Mouse (Mus musculus): ENCODE measurements around the gene Mfsd11. TPM values are rescaled to one million over a fixed set of nuclear protein-coding genes. Genes with fewer than 3 reads are reported as not detected.
A peak's percentile ranks its signal among the peaks of the same experiment; 100 is the strongest.
"Not testable (repeated sequence)": the region's sequence is repeated elsewhere in the genome, so short reads cannot be mapped to it uniquely, and the experiment has no call there.

The Mfsd11 gene
- polyA plus RNA-seq, 1 experiment from 2014 or later: 51.5 TPM

DNA sequence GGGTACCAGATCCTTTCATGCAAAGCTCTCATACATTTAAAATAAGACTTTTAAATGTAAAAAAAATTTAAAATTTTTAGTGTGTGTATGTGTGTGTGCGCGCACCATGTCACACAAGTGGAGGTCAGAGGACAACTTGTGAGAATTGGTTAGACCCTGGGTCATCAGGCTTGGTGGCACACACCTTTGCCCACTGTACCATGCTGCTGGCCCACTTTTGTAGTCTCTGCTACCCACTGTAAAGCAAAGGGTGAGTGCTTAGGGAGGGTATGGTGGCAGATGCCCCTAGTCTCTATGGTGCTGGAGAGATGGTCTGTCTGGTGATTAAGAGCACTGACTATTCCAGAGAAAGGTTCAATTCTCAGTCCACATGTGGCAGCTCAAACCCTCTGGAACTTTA, 29.0 kb upstream of the Mfsd11 start:
- peaks cover 31% of the 10 kb centered on the region for H3K4me1 ChIP-seq
- ATAC-seq (replicated peaks): no peak
- H3K4me3 ChIP-seq: no peak overlapping the region
- H3K9me3 ChIP-seq: no peaks in the 10 kb centered on the region
- no peaks in the 10 kb centered on the region for H3K36me3 ChIP-seq (replicated peaks)
- H3K4me2 ChIP-seq: no peak overlapping the region
- WGBS: 95% methylated on average over 2 of the region's 2 CpGs
- H3K27me3 ChIP-seq (replicated peaks): no peaks in the 10 kb centered on the region
- H3K9ac ChIP-seq: no peak overlapping the region
- H3K27ac ChIP-seq: no peak overlapping the region

DNA sequence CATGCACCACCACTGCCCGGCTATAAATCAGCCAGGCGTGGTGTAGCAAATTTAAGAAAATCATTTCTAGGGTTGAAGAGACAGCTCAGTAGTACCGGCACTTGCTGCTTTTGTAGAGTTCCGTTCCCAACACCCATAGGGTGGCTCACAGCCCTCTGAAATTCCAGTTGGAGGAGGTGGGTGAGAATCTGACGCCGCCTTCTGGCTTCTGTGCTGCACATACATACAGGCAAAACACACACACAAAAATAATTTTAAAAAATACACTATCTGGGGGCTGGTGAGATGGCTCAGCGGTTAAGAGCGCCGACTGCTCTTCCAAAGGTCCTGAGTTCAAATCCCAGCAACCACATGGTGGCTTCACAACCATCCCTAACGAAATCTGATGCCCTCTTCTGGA, 28.4 kb upstream of the Mfsd11 start:
- H3K36me3 ChIP-seq (replicated peaks); H3K4me3 ChIP-seq; H3K27ac ChIP-seq; H3K9ac ChIP-seq; ATAC-seq (replicated peaks); H3K4me2 ChIP-seq; H3K27me3 ChIP-seq (replicated peaks); H3K9me3 ChIP-seq: not testable (repeated sequence)
- WGBS: 95% methylated on average over 10 of the region's 10 CpGs
- peaks cover 34% of the 10 kb centered on the region for H3K4me1 ChIP-seq

DNA sequence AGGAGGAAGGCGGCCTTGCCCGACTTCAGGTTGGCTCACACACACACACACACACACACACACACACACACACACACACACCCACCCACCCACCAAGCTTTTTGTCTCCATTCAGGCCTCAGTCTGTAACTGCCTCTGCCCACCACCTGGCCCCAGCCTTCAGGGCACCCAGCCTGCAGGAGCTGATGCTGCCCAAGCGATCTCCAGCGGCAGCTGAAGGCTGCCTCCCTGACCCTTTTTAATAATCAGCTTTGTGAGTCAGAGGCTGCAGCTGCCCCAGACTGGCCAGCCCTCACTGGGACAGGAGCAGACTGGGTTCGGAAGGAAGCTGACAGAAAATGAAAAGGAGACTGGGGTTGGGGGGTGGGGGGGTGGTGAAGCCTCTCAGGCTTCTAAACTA, 27.0 kb upstream of the Mfsd11 start:
- no peaks in the 10 kb centered on the region for H3K36me3 ChIP-seq (replicated peaks)
- WGBS: 29% methylated on average over 5 of the region's 5 CpGs
- peak overlapping the region; percentile 5; the same call in 1 of the 2 replicates for H3K4me2 ChIP-seq

DNA sequence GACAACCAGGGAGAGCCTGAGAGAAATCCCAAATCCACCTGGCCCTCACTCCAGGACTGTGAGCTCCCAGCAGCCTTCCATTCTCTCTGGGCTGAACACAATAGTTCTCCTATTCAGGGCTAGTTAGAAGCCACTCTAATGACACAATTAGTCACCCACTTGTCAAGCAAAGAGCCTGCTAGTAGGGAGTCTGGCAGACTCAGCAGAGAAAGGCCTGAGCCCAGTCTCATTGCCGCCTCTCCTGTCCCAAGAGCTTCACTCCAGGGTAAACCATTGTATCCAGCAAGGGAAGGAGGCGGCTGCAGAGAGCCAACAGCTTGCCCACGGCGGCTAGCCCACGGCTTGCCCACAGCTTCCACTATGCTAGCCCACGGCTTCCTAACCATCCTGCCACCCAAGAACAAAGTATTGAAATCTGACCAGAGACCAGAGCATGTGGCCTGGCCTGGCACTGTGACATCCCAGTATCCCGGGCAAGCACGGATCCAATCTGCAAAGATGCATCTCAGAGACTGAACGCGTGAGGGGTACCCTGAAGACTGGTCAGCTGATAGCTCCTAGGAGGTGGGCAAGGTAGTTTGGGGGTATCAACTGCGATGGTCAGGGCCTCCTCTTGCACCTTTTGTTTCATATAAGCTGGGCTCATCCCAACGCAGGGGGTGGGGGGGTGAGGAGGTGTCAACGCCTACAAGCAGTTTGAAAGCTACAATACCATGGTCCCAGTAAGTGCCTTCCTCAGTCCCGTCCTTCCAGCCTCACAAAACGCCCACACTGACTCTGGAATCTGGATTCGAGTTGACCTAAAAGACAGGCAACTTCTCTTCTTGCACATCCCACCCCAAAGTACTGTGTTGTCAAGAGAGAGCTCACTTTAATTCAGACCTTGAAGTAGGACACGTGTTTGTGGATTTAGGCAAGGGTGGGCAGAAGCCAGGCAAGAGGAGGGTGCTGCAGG, 25.4 kb upstream of the Mfsd11 start:
- no peaks in the 10 kb centered on the region for H3K36me3 ChIP-seq (replicated peaks)
- H3K4me1 ChIP-seq: peaks cover 34% of the 10 kb centered on the region
- H3K27ac ChIP-seq: peak overlapping the region; percentile 31; the same call in 1 of the 2 replicates
- H3K27me3 ChIP-seq (replicated peaks): no peaks in the 10 kb centered on the region
- H3K9me3 ChIP-seq: no peaks in the 10 kb centered on the region
- no peak for ATAC-seq (replicated peaks)
- H3K4me2 ChIP-seq: peak overlapping the region; percentile 86
- 13% methylated on average over 17 of the region's 17 CpGs for WGBS
- H3K4me3 ChIP-seq: peak overlapping the region; percentile 47
- H3K9ac ChIP-seq: peak overlapping the region; percentile 68

More for the DNA sequence above, 27.0 kb upstream of the Mfsd11 start:
- no peak overlapping the region for H3K9ac ChIP-seq
- peaks cover 34% of the 10 kb centered on the region for H3K4me1 ChIP-seq
- H3K4me3 ChIP-seq: no peak overlapping the region
- H3K27ac ChIP-seq: peak overlapping the region; percentile 31; the same call in 1 of the 2 replicates
- no peak for ATAC-seq (replicated peaks)
- no peaks in the 10 kb centered on the region for H3K27me3 ChIP-seq (replicated peaks)
- H3K9me3 ChIP-seq: no peaks in the 10 kb centered on the region

DNA sequence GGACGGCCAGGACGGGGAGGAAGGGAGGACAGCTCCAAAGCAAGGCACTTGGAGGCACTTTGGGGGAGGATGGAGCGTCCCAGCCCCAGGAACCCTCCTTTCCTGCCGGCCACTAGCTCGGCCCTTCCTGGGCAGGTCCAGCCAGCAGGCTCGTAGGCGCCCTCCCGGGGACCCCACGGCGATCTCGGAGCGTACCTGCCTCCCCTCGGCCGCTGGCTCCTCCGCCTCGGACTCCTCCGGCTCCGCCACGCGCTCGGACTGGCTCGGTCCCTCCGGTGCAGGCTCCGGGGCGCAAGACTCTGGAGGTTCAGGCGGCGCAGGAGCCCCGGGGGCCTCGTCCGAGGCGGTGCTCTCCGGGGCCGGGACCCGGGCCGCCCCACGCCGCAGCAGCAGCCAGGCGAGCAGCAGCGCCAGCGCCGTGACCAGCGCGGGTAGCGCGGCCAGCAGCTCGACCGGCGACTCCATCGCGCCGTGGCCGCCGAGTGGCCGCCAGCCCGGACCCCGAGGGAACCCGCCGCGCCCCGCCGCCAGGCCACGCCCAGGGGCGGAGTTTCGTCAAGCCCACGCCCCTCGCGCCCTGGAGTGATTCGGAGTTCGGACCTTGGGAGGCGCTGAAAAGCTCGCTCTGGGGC, 24.6 kb upstream of the Mfsd11 start, which contains the start of gene Mxra7:
Gene Mxra7 (minus strand): TSS at position 513 of the 632 bp plus-strand sequence.
- no peaks in the 10 kb centered on the region for H3K9me3 ChIP-seq
- peak within 1 kb of the TSS; percentile 47 for H3K4me3 ChIP-seq
- H3K4me2 ChIP-seq: peak within 1 kb of the TSS; percentile 86
- peak within 1 kb of the TSS; percentile 68 for H3K9ac ChIP-seq
- peak within 1 kb of the TSS; percentile 31; the same call in 1 of the 2 replicates for H3K27ac ChIP-seq
- H3K27me3 ChIP-seq (replicated peaks): no peaks in the 10 kb centered on the region
- peak; percentile 37; the same call in 1 of the 2 replicates for ATAC-seq (replicated peaks)
- peaks cover 32% of the 10 kb centered on the region for H3K4me1 ChIP-seq
- no peaks in the 10 kb centered on the region for H3K36me3 ChIP-seq (replicated peaks)
- under 1% methylated on average over 69 of the region's 71 CpGs for WGBS

DNA sequence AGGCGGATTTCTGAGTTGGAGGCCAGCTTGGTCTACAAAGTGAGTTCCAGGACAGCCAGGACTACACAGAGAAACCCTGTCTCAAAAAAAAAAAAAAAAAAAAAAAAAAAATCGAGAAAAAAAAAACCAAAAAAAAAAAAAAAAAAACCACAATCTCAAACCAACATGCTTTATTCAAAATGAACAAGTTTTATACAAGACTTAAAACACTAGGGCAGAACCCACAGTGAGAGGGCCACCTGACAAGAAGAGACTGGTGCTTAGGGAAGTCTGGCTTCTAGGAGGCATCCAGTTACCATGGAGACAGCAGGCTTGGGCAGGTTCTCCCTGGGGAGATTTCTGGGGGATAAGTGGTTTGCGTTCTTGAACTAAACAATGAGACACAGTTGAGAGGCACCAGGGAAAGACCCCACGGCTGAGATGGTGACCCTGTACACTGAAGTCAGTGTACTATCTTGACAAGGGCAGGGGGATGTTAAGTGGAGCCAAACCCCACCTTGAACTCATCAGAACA, 20.0 kb upstream of the Mfsd11 start:
- WGBS: 24% methylated on average over 4 of the region's 4 CpGs
- no peak for ATAC-seq (replicated peaks)
- Histone ChIP-seq H3K4me1 (peaks cover 15% of the 10 kb centered on the region), H3K27ac (peak overlapping the region; percentile 10; the same call in 1 of the 2 replicates), H3K9me3 (no peaks in the 10 kb centered on the region), H3K9ac (no peak overlapping the region), H3K4me3 (no peak overlapping the region), H3K27me3 (replicated peaks) (no peaks in the 10 kb centered on the region), H3K4me2 (no peak overlapping the region), H3K36me3 (replicated peaks) (peaks cover 29% of the 10 kb centered on the region)

DNA sequence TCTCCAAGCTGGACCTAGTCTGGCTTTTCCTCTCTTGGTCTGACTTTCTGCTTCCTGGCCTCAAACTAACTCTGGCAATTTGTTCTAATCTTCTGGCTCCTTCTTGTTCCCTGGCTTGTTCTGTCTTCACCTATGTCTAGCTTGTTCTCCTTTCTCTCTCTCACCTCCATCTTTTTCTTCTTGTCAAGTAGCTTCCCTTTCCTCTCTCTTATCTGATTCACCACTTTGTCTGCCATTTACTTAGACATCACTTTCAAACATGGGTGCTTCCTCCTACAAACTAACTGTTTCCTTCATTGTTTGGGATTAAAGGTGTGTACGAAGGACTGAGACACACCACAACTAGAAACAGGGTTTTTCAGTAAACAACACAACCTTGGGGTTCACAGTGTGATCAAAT, 17.3 kb upstream of the Mfsd11 start:
- 96% methylated on average over 1 of the region's 1 CpGs for WGBS
- H3K36me3 ChIP-seq (replicated peaks): peaks cover 47% of the 10 kb centered on the region

DNA sequence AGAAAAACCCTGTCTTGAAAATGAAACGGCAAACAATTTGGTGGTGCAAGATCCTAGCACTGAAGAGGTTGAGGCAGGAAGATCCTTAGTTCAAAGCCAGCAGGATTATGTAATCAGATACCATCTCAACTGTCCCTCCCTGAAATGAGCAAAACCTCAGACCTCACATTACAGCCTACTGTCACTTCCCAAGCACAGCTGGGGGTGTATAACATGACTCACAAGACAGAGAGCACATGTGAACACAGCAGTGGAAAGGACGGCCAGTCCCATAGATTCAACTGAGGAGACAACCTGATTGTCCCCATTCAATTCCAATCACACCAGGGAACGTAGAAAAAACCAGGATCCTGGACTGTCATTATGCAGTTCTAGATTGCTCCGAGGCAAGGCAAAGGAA, 16.0 kb upstream of the Mfsd11 start:
- no peak overlapping the region for H3K27ac ChIP-seq
- no peaks in the 10 kb centered on the region for H3K27me3 ChIP-seq (replicated peaks)
- 93% methylated on average over 4 of the region's 4 CpGs for WGBS
- ATAC-seq (replicated peaks): no peak
- no peak overlapping the region for H3K4me2 ChIP-seq
- peaks cover 28% of the 10 kb centered on the region for H3K4me1 ChIP-seq
- no peaks in the 10 kb centered on the region for H3K9me3 ChIP-seq
- H3K9ac ChIP-seq: no peak overlapping the region
- H3K36me3 ChIP-seq (replicated peaks): peaks cover 56% of the 10 kb centered on the region
- no peak overlapping the region for H3K4me3 ChIP-seq

More for the DNA sequence above, 17.3 kb upstream of the Mfsd11 start:
- Histone ChIP-seq H3K27me3 (replicated peaks) (no peaks in the 10 kb centered on the region), H3K9me3 (no peaks in the 10 kb centered on the region), H3K9ac (no peak overlapping the region), H3K4me3 (no peak overlapping the region), H3K27ac (no peak overlapping the region), H3K4me1 (peaks cover 15% of the 10 kb centered on the region), H3K4me2 (no peak overlapping the region)
- no peak for ATAC-seq (replicated peaks)

DNA sequence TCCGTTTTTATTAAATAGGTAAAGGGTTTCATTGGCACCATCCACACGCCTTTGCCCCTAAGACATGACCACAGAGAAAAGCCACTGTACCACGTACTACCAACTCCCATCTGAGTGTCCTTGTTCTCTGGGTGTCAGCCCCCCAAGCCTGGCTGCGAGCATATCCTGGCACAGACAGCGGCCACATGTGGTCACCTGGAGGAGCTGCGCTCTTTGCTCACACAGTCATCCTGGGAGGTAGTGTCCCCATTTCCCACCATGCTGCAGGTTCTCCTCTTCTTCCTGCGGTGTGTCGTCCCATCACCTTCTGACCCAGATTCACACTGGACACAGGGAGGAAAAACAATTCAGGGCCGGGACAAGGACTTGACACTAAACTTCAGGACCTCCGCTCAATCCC, 14.8 kb upstream of the Mfsd11 start:
- Histone ChIP-seq H3K4me3 (no peak overlapping the region), H3K9me3 (no peaks in the 10 kb centered on the region), H3K4me1 (peaks cover 36% of the 10 kb centered on the region), H3K4me2 (no peak overlapping the region), H3K9ac (no peak overlapping the region), H3K27ac (no peak overlapping the region), H3K27me3 (replicated peaks) (no peaks in the 10 kb centered on the region), H3K36me3 (replicated peaks) (peaks cover 56% of the 10 kb centered on the region)
- ATAC-seq (replicated peaks): no peak
- 92% methylated on average over 10 of the region's 10 CpGs for WGBS

DNA sequence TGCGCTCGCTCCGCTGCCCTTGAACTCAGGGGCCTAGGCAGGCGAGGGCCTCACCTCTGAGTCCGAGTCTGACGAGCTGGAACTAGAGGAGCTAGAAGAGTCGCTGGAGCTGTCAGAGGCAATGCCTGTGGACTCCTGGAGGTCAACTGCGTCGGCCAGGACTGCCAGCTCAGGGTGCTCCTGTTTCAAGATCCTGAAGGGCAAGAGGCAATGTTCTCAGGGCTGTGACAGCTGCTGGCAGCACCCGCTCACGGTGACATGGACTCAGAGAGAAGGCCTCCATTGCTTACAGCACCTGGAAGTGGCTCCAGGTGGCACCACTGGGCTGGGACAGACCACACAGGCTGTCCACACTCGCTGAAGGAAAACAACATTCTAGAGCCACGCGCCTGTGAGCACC, 13.3 kb upstream of the Mfsd11 start:
- Histone ChIP-seq H3K9ac (no peak overlapping the region; the same call in 1 of the 2 replicates), H3K27ac (no peak overlapping the region), H3K36me3 (replicated peaks) (peaks cover 56% of the 10 kb centered on the region), H3K4me2 (no peak overlapping the region), H3K27me3 (replicated peaks) (no peaks in the 10 kb centered on the region), H3K9me3 (no peaks in the 10 kb centered on the region), H3K4me3 (no peak overlapping the region), H3K4me1 (peaks cover 36% of the 10 kb centered on the region)
- WGBS: 89% methylated on average over 14 of the region's 14 CpGs
- no peak for ATAC-seq (replicated peaks)

DNA sequence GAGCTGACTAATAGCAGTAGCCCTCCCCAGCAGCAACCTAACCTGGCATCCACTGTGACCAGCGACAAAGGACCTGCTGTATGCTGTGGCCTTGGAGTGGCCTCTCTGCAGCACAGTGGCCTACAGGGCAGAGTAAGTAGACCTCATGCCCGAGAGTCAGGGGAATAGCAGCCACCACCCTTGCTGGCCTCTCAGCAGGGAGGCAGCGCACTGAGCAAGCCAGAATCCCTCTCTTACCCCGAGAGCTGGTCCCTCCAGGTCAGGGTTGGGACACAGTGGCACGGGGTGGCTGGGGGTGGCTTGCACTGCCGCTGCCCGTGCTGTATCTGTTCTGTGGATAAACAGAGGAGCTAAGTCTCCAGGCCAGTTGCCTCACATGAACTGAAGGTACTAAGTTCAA, 12.6 kb upstream of the Mfsd11 start:
- no peak for ATAC-seq (replicated peaks)
- peaks cover 42% of the 10 kb centered on the region for H3K4me1 ChIP-seq
- no peak overlapping the region for H3K4me3 ChIP-seq
- WGBS: 74% methylated on average over 7 of the region's 7 CpGs
- H3K9ac ChIP-seq: 0 out of 2 replicates have a peak overlapping the region, but pooled peaks have one; percentile 6
- H3K4me2 ChIP-seq: 0 out of 2 replicates have a peak overlapping the region, but pooled peaks have one; percentile 5
- no peak overlapping the region for H3K27ac ChIP-seq
- H3K9me3 ChIP-seq: no peaks in the 10 kb centered on the region
- H3K36me3 ChIP-seq (replicated peaks): peaks cover 51% of the 10 kb centered on the region
- no peaks in the 10 kb centered on the region for H3K27me3 ChIP-seq (replicated peaks)

DNA sequence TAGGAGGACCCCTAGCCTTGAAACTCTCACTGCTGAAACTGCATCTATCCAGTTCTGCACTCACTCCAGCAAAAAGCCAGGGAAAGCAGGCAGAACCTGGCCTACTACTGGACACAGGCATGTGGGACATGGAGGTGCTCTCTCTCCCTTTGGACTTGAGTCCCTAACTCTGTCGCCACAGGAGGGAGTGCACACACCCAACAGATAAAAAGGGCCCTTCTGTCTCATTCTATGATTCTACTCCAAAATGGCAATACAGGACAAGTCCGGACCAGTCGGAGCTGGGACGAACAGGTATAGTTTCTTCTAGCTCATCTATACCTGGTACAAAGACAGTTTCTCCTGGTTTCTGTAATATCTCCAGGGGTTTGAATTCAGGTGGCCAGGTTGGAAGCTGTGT, 11.5 kb upstream of the Mfsd11 start:
- H3K27me3 ChIP-seq (replicated peaks): no peaks in the 10 kb centered on the region
- peaks cover 40% of the 10 kb centered on the region for H3K36me3 ChIP-seq (replicated peaks)
- H3K27ac ChIP-seq: no peak overlapping the region
- peak overlapping the region; percentile 63; the same call in 1 of the 2 replicates for H3K4me3 ChIP-seq
- H3K9me3 ChIP-seq: no peaks in the 10 kb centered on the region
- no peak overlapping the region for H3K9ac ChIP-seq
- 85% methylated on average over 4 of the region's 4 CpGs for WGBS
- ATAC-seq (replicated peaks): no peak
- H3K4me1 ChIP-seq: peaks cover 43% of the 10 kb centered on the region
- peak overlapping the region; percentile 76 for H3K4me2 ChIP-seq

Measured in midbrain, embryonic 15.5 days (tissue).